In the genomic region with DNA sequence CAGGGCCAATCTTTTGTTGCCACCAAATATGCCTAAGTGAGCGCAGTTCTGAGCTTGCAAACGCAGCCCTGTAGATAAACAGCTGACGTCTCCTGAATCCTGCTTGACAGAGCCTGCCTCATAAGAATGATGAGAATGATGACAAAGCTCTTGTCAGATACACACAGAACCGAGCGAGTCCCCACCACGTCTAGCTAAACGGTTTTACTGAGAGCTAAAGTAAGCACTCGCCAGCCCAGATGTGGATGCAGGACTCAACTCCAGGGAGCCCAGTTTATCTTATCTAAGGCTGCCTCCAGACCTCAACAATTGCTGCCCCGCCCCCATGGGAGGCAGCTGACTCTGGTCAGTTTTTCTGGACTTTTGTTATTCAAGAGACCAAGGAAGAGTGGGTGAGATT, we compare ENCODE assay signal across 8 mouse cellular contexts. TPM values are rescaled to one million over a fixed set of nuclear protein-coding genes. Genes with fewer than 3 reads are reported as not detected.
DNase-seq lines count a peak whose midpoint lies in the region; ATAC-seq and TF ChIP-seq lines count a peak whose summit lies in the region.

No protein-coding gene starts in this region.

- H3K36me3 ChIP-seq in heart, postnatal 0 days (replicated peaks; ENCODE audit: control insufficient read depth, insufficient read depth, low read length), result no peaks in the 10 kb centered on the region
- no peaks in the 10 kb centered on the region for H3K36me3 ChIP-seq in hindbrain, embryonic 14.5 days (replicated peaks; ENCODE audit: control insufficient read depth, insufficient read depth)
- H3K36me3 ChIP-seq in midbrain, embryonic 16.5 days (ENCODE audit: control insufficient read depth, insufficient read depth, low read length), result no peaks in the 10 kb centered on the region

- DNase-seq in heart, postnatal 0 days (ENCODE audit: low spot score), result no peak
- DNase-seq in heart, adult 8-10 months (ENCODE audit: low spot score), result no peak
- DNase-seq in brain, embryonic 14.5 days (ENCODE audit: low read depth), result peak; percentile 24
- DNase-seq in hindbrain, embryonic 14.5 days (ENCODE audit: low spot score), result no peak
- DNase-seq in layer of hippocampus, adult 2 months (ENCODE audit: low spot score in 2 of 2), result no peak
- no peak for DNase-seq in lung, adult 18-20 months
- no peak for DNase-seq in kidney, postnatal 25 days

- no peaks in the 10 kb centered on the region for H3K27me3 ChIP-seq in heart, postnatal 0 days (ENCODE audit: control insufficient read depth, insufficient read depth, low read length)
- peaks cover 12% of the 10 kb centered on the region for H3K27me3 ChIP-seq in hindbrain, embryonic 14.5 days (ENCODE audit: control insufficient read depth, insufficient read depth, low read length)
- H3K27me3 ChIP-seq in midbrain, embryonic 16.5 days (ENCODE audit: control insufficient read depth, insufficient read depth, low read depth, low read length), result no peaks in the 10 kb centered on the region; the same call in 1 of the 2 replicates

- no peaks in the 10 kb centered on the region for H3K4me1 ChIP-seq in heart, postnatal 0 days (ENCODE audit: control insufficient read depth, insufficient read depth)
- peaks cover 9% of the 10 kb centered on the region; the same call in 1 of the 2 replicates for H3K4me1 ChIP-seq in hindbrain, embryonic 14.5 days (replicated peaks; ENCODE audit: control insufficient read depth, insufficient read depth, low read length)
- H3K4me1 ChIP-seq in midbrain, embryonic 16.5 days (ENCODE audit: control insufficient read depth, insufficient read depth, low read length), result peaks cover 10% of the 10 kb centered on the region

- ATAC-seq in heart, postnatal 0 days (ENCODE audit: insufficient read depth, low read depth), result no peak
- no peak for ATAC-seq in hindbrain, embryonic 14.5 days (ENCODE audit: low FRiP score)
- no peak for ATAC-seq in midbrain, embryonic 16.5 days

- H3K4me2 ChIP-seq in heart, postnatal 0 days (ENCODE audit: low read depth, low read length), result 0 out of 2 replicates have a peak overlapping the region, but pooled peaks have one; percentile 82
- H3K4me2 ChIP-seq in hindbrain, embryonic 14.5 days (replicated peaks), result peak overlapping the region; percentile 98
- no peak overlapping the region for H3K4me2 ChIP-seq in midbrain, embryonic 16.5 days (ENCODE audit: low read length)

- no peaks in the 10 kb centered on the region for H3K9me3 ChIP-seq in heart, postnatal 0 days (replicated peaks; ENCODE audit: control insufficient read depth, low read length)
- H3K9me3 ChIP-seq in hindbrain, embryonic 14.5 days (ENCODE audit: control insufficient read depth, low read length), result no peaks in the 10 kb centered on the region
- no peaks in the 10 kb centered on the region for H3K9me3 ChIP-seq in midbrain, embryonic 16.5 days (replicated peaks; ENCODE audit: control insufficient read depth, low read length, poor library complexity, severe bottlenecking)

- H3K27ac ChIP-seq in heart, postnatal 0 days (ENCODE audit: low read depth), result no peak overlapping the region
- no peak overlapping the region for H3K27ac ChIP-seq in hindbrain, embryonic 14.5 days
- no peak overlapping the region for H3K27ac ChIP-seq in midbrain, embryonic 16.5 days (ENCODE audit: low read length)
- H3K27ac ChIP-seq in layer of hippocampus, adult 2 months, result no peak overlapping the region

- no peak for TF ChIP-seq CTCF in heart, postnatal 0 days (IDR thresholded peaks at IDR 0.05; ENCODE audit: low read depth)
- no peak for TF ChIP-seq CTCF in brain, embryonic 14.5 days (IDR thresholded peaks at IDR 0.05; ENCODE audit: borderline replicate concordance, extremely low read depth, insufficient read depth, insufficient read length)
- no peak for TF ChIP-seq CTCF in layer of hippocampus, adult 2 months (conservative IDR thresholded peaks at IDR 0.05)

- TF ChIP-seq EP300 in heart, postnatal 0 days (IDR thresholded peaks at IDR 0.05; ENCODE audit: low read depth), result no peak

- H3K9ac ChIP-seq in heart, postnatal 0 days (replicated peaks; ENCODE audit: low read depth, low read length), result no peak overlapping the region
- H3K9ac ChIP-seq in hindbrain, embryonic 14.5 days, result no peak overlapping the region
- 0 out of 2 replicates have a peak overlapping the region, but pooled peaks have one; percentile 25 for H3K9ac ChIP-seq in midbrain, embryonic 16.5 days (ENCODE audit: low read depth, low read length)

- no peak for TF ChIP-seq POLR2A in brain, embryonic 14.5 days (IDR thresholded peaks at IDR 0.05; ENCODE audit: borderline replicate concordance, extremely low read depth, insufficient read depth, insufficient read length, poor library complexity, severe bottlenecking)

- 0 out of 2 replicates have a peak overlapping the region, but pooled peaks have one; percentile 60 for H3K4me3 ChIP-seq in heart, postnatal 0 days (ENCODE audit: low read depth, low read length)
- H3K4me3 ChIP-seq in hindbrain, embryonic 14.5 days (replicated peaks; ENCODE audit: low read length), result no peak overlapping the region
- H3K4me3 ChIP-seq in midbrain, embryonic 16.5 days (ENCODE audit: low read depth, low read length), result no peak overlapping the region; the same call in 1 of the 2 replicates
- H3K4me3 ChIP-seq in layer of hippocampus, adult 2 months, result no peak overlapping the region; the same call in 1 of the 2 replicates

- 25% methylated on average over 9 of the region's 9 CpGs for WGBS in heart, postnatal 0 days
- WGBS in hindbrain, embryonic 14.5 days, result 14% methylated on average over 9 of the region's 9 CpGs
- WGBS in midbrain, embryonic 16.5 days, result 19% methylated on average over 9 of the region's 9 CpGs

RNA-seq across cellular contexts. Expression of a gene that starts 1.5 kb away (rescaled TPM):
- 0.35 and 3.5 TPM in 2 replicates for total RNA-seq in heart, postnatal 0 days (2014; rRNA removed; ENCODE audit: low replicate concordance)
- polyA plus RNA-seq in heart, postnatal 0 days (2015; fragmentation: Nextera tagmentation; extraction: Ambion mirVana), result 3.1 and 4.7 TPM in 2 replicates
- total RNA-seq in heart, adult 8-10 months (2022), result 10 to 100 TPM; 15.8 to 19.1 (median 18.9) TPM
- polyA plus RNA-seq in brain, embryonic 14.5 days (2012; rRNA removed), result 4.5 and 6.5 TPM in 2 replicates
- 5.3 and 5.5 TPM in 2 replicates for polyA plus RNA-seq in hindbrain, embryonic 14.5 days (2014; fragmentation: Nextera tagmentation; extraction: Ambion mirVana)
- polyA plus RNA-seq in midbrain, embryonic 16.5 days (2015; fragmentation: Nextera tagmentation; extraction: Ambion mirVana), result 5.0 and 5.4 TPM in 2 replicates
- 1 to 10 TPM; 7.7 to 8.0 TPM for total RNA-seq in layer of hippocampus, adult 2 months (2021)

RNA-seq across cellular contexts. Expression of a gene that starts 32.9 kb away (rescaled TPM):
- 116 and 247 TPM in 2 replicates for total RNA-seq in heart, postnatal 0 days (2014; rRNA removed; ENCODE audit: low replicate concordance)
- 312 and 325 TPM in 2 replicates for polyA plus RNA-seq in heart, postnatal 0 days (2015; fragmentation: Nextera tagmentation; extraction: Ambion mirVana)
- 100 to 1,000 TPM; 126 to 181 (median 148) TPM for total RNA-seq in heart, adult 8-10 months (2022)
- 227 and 275 TPM in 2 replicates for polyA plus RNA-seq in brain, embryonic 14.5 days (2012; rRNA removed)
- 502 and 544 TPM in 2 replicates for polyA plus RNA-seq in hindbrain, embryonic 14.5 days (2014; fragmentation: Nextera tagmentation; extraction: Ambion mirVana)
- polyA plus RNA-seq in midbrain, embryonic 16.5 days (2015; fragmentation: Nextera tagmentation; extraction: Ambion mirVana), result 500 and 511 TPM in 2 replicates
- 100 to 1,000 TPM; 143 to 148 TPM for total RNA-seq in layer of hippocampus, adult 2 months (2021)
